Mouse (Mus musculus): ENCODE data around the gene Clstn1.

- TF ChIP-seq CTCF (IDR thresholded peaks at IDR 0.05; ENCODE audit: low read depth, low read length) (no peak), POLR2A (IDR thresholded peaks at IDR 0.05; ENCODE audit: borderline replicate concordance, low read depth, low read length) (no peak)
Observed at GRCm38 (mm10) chr4:149657858-149658416, 71.7 kb downstream of the Clstn1 start.
